ENCODE assay signal across 31 mouse cellular contexts in genomic region chr7:68257767-68258166, GRCm38 (mm10). TPM values are rescaled to one million over a fixed set of nuclear protein-coding genes. Genes with fewer than 3 reads are reported as not detected.
DNase-seq lines count a peak whose midpoint lies in the region; ATAC-seq and TF ChIP-seq lines count a peak whose summit lies in the region.
"Had no signal": no experiment of that assay in that cellular context is flagged by ENCODE, and none has a peak within 500 bp of the region (broad histone marks: within the 10 kb centered on the region; RNA-seq: fewer than 3 reads in every experiment).

No protein-coding gene starts in this region.

- no peak for ATAC-seq in heart, embryonic 11.5 days (replicated peaks; ENCODE audit: insufficient number of reproducible peaks, low FRiP score, low TSS enrichment)
- ATAC-seq in heart, postnatal 0 days (ENCODE audit: insufficient read depth, low read depth) = no peak
- ATAC-seq: forebrain, postnatal 0 days; intestine, embryonic 16.5 days; liver, embryonic 12.5 days had no signal

- 0 out of 2 replicates have a peak, but pooled peaks cover 3% of the 10 kb centered on the region for H3K27me3 ChIP-seq in heart, embryonic 11.5 days (ENCODE audit: control insufficient read depth, insufficient read depth, low read length)
- H3K27me3 ChIP-seq in heart, postnatal 0 days (ENCODE audit: control insufficient read depth, insufficient read depth, low read length) = no peaks in the 10 kb centered on the region
- H3K27me3 ChIP-seq: CH12.LX; hindbrain, embryonic 15.5 days; limb, embryonic 12.5 days; liver, embryonic 12.5 days; stomach, embryonic 15.5 days had no signal

- H3K36me3 ChIP-seq in heart, embryonic 11.5 days (ENCODE audit: control insufficient read depth, insufficient read depth, low read length) = no peaks in the 10 kb centered on the region
- H3K36me3 ChIP-seq in heart, postnatal 0 days (replicated peaks; ENCODE audit: control insufficient read depth, insufficient read depth, low read length) = no peaks in the 10 kb centered on the region
- H3K36me3 ChIP-seq: forebrain, embryonic 10.5 days; hindbrain, embryonic 15.5 days; limb, embryonic 12.5 days; liver, embryonic 12.5 days; midbrain, embryonic 10.5 days; stomach, embryonic 15.5 days had no signal

- peaks cover 17% of the 10 kb centered on the region; the same call in 1 of the 2 replicates for H3K4me1 ChIP-seq in heart, embryonic 11.5 days (ENCODE audit: control insufficient read depth, insufficient read depth, low read length)
- H3K4me1 ChIP-seq in heart, postnatal 0 days (ENCODE audit: control insufficient read depth, insufficient read depth) = peaks cover 21% of the 10 kb centered on the region
- H3K4me1 ChIP-seq: forebrain, embryonic 10.5 days; hindbrain, embryonic 15.5 days; liver, embryonic 12.5 days; midbrain, embryonic 10.5 days; stomach, embryonic 15.5 days had no signal

- H3K4me2 ChIP-seq in heart, embryonic 11.5 days = no peak overlapping the region
- no peak overlapping the region for H3K4me2 ChIP-seq in heart, postnatal 0 days (ENCODE audit: low read depth, low read length)
- H3K4me2 ChIP-seq: hindbrain, embryonic 15.5 days; limb, embryonic 12.5 days; liver, embryonic 12.5 days; stomach, embryonic 15.5 days had no signal

- TF ChIP-seq EP300 in heart, postnatal 0 days (IDR thresholded peaks at IDR 0.05; ENCODE audit: low read depth) = no peak

- H3K9me3 ChIP-seq in heart, embryonic 11.5 days (replicated peaks; ENCODE audit: control insufficient read depth, low read length) = no peaks in the 10 kb centered on the region
- no peaks in the 10 kb centered on the region for H3K9me3 ChIP-seq in heart, postnatal 0 days (replicated peaks; ENCODE audit: control insufficient read depth, low read length)
- H3K9me3 ChIP-seq: forebrain, embryonic 10.5 days; hindbrain, embryonic 15.5 days; limb, embryonic 12.5 days; liver, embryonic 12.5 days; midbrain, embryonic 10.5 days; stomach, embryonic 15.5 days had no signal

- H3K27ac ChIP-seq in heart, embryonic 11.5 days (ENCODE audit: low read depth, low read length) = peak overlapping the region; percentile 68
- H3K27ac ChIP-seq in heart, postnatal 0 days (ENCODE audit: low read depth) = peak overlapping the region; percentile 23; the same call in 1 of the 2 replicates
- H3K27ac ChIP-seq: forebrain, embryonic 10.5 days; hindbrain, embryonic 15.5 days; limb, embryonic 12.5 days; liver, embryonic 12.5 days; macrophage; stomach, embryonic 15.5 days had no signal

- TF ChIP-seq CTCF in heart, postnatal 0 days (IDR thresholded peaks at IDR 0.05; ENCODE audit: low read depth) = no peak

- 58% methylated on average over 2 of the region's 2 CpGs for WGBS in heart, embryonic 11.5 days (ENCODE audit: insufficient replicate concordance)
- WGBS in heart, postnatal 0 days = 29% methylated on average over 2 of the region's 2 CpGs

- DNase-seq in heart, adult 8-10 months (ENCODE audit: low spot score) = no peak
- DNase-seq in heart, postnatal 0 days (ENCODE audit: low spot score) = no peak
- DNase-seq in heart, postnatal 10 days = no peak
- DNase-seq in CD4-positive helper T cell, adult 2 months (ENCODE audit: low read depth, low spot score) = peak; percentile 27
- peak; percentile 40 for DNase-seq in induced T-regulatory cell, adult 2 months (ENCODE audit: low read depth)
- DNase-seq in ovary, postnatal 14 days (ENCODE audit: low spot score) = no peak
- DNase-seq in right cerebral cortex, adult 2 months (ENCODE audit: low spot score in 2 of 2) = no peak
- DNase-seq: adrenal gland, adult 8-10 months; cerebellum, adult 11-12 months; cerebellum, postnatal 10 days; forebrain, postnatal 0 days; gastrocnemius, postnatal 14 days; heart, adult 18-20 months; layer of hippocampus, postnatal 36 days; lung, adult 2 months; right cerebral cortex, adult 18-20 months had no signal

- no peak overlapping the region for H3K9ac ChIP-seq in heart, embryonic 11.5 days (ENCODE audit: low read depth, low read length)
- no peak overlapping the region for H3K9ac ChIP-seq in heart, postnatal 0 days (replicated peaks; ENCODE audit: low read depth, low read length)
- H3K9ac ChIP-seq: forebrain, postnatal 0 days; hindbrain, embryonic 15.5 days; limb, embryonic 12.5 days; liver, embryonic 12.5 days; stomach, embryonic 15.5 days had no signal

- no peak overlapping the region for H3K4me3 ChIP-seq in heart, embryonic 11.5 days (ENCODE audit: low read depth, low read length)
- H3K4me3 ChIP-seq in heart, postnatal 0 days (ENCODE audit: low read depth, low read length) = no peak overlapping the region
- H3K4me3 ChIP-seq: forebrain, embryonic 10.5 days; hindbrain, embryonic 15.5 days; limb, embryonic 12.5 days; liver, embryonic 12.5 days; midbrain, embryonic 10.5 days; stomach, embryonic 15.5 days had no signal

- intact Hi-C loops in heart, postnatal 10 days (cut with DNase I) = no loop called here

RNA-seq across cellular contexts. Expression of gene Pgpep1l, which starts 6.3 kb away (rescaled TPM):
- 0.51 TPM in 1 of 2 replicates, not detected in the other for polyA plus RNA-seq in heart, embryonic 11.5 days (2014; fragmentation: Nextera tagmentation; extraction: Ambion mirVana)
- total RNA-seq in heart, adult 8-10 months (2022) = under 1 TPM in 1 of 4 experiments, not detected in 3; 0.41 TPM
- total RNA-seq in heart, postnatal 0 days (2014; rRNA removed; ENCODE audit: low replicate concordance) = 1.2 TPM in 1 of 2 replicates, not detected in the other
- polyA plus RNA-seq in heart, postnatal 0 days (2015; fragmentation: Nextera tagmentation; extraction: Ambion mirVana) = 0.18 TPM in 1 of 2 replicates, not detected in the other
- total RNA-seq in heart, postnatal 10 days (2021) = not detected
- total RNA-seq: CH12.LX; heart, adult 18-20 months; MEL; midbrain, postnatal 0 days had no signal
- polyA plus RNA-seq: embryonic facial prominence, embryonic 11.5 days; forebrain, embryonic 10.5 days; forebrain, postnatal 0 days; hindbrain, embryonic 15.5 days; intestine, embryonic 16.5 days; kidney, embryonic 14.5 days; limb, embryonic 12.5 days; liver, embryonic 12.5 days; midbrain, embryonic 10.5 days; midbrain, postnatal 0 days; neural tube, embryonic 14.5 days; stomach, embryonic 15.5 days had no signal

RNA-seq across cellular contexts. Expression of gene Fam169b, which starts 15.9 kb away (rescaled TPM):
- polyA plus RNA-seq in heart, embryonic 11.5 days (2014; fragmentation: Nextera tagmentation; extraction: Ambion mirVana) = 0.14 and 0.15 TPM in 2 replicates
- total RNA-seq in heart, adult 8-10 months (2022) = under 1 TPM in 3 of 4 experiments, not detected in 1; 0.09 to 0.22 (median 0.14) TPM
- total RNA-seq in heart, postnatal 0 days (2014; rRNA removed; ENCODE audit: low replicate concordance) = 0.08 and 1.7 TPM in 2 replicates
- polyA plus RNA-seq in heart, postnatal 0 days (2015; fragmentation: Nextera tagmentation; extraction: Ambion mirVana) = 0.12 and 0.18 TPM in 2 replicates
- total RNA-seq in heart, postnatal 10 days (2021) = under 1 TPM; 0.17 to 0.55 TPM
- total RNA-seq: MEL; midbrain, postnatal 0 days had no signal
- polyA plus RNA-seq: midbrain, postnatal 0 days; neural tube, embryonic 14.5 days had no signal

Comparison
In these comparisons a context has a peak if more than half of its experiments do, and no peak if none do; other contexts are left out.
1. DNase-seq: peak in CD4-positive helper T cell, adult 2 months (single experiment) and induced T-regulatory cell, adult 2 months (single experiment); none in heart, adult 8-10 months (single experiment), heart, postnatal 0 days (single experiment), heart, postnatal 10 days (0 of 2), ovary, postnatal 14 days (single experiment) and right cerebral cortex, adult 2 months (0 of 2).